In genomic region chr9:33260171-33260570, GRCm38 (mm10) we compare ENCODE assay signal across 8 mouse cellular contexts.
A peak's percentile ranks its signal among the peaks of the same experiment; 100 is the strongest.
DNase-seq lines count a peak whose midpoint lies in the region; ATAC-seq and TF ChIP-seq lines count a peak whose summit lies in the region.

No protein-coding gene starts in this region.

- H3K4me3 ChIP-seq in hindbrain, embryonic 16.5 days (ENCODE audit: low read length) = no peak overlapping the region
- no peak overlapping the region for H3K4me3 ChIP-seq in left cerebral cortex, adult 2 months
- no peak overlapping the region for H3K4me3 ChIP-seq in midbrain, embryonic 14.5 days (replicated peaks; ENCODE audit: low read depth, low read length)

- intact Hi-C loops in gastrocnemius, postnatal 14 days (cut with DNase I; ENCODE audit: low total_unique reads) = no loop called here
- intact Hi-C loops in left cerebral cortex, adult 2 months (cut with DNase I) = loop anchor here (1.0 to 10.0 kb wide), 5 partner anchors 452 to 1905 kb away; no protein-coding TSS in a partner anchor

- ATAC-seq in hindbrain, embryonic 16.5 days = peak; percentile 80; the same call in 1 of the 2 replicates
- ATAC-seq in midbrain, embryonic 14.5 days (ENCODE audit: low FRiP score, low TSS enrichment) = peak; percentile 58; the same call in 1 of the 2 replicates

- peak; percentile 87 for TF ChIP-seq CTCF in left cerebral cortex, adult 2 months (IDR thresholded peaks at IDR 0.05)

- no peak overlapping the region for H3K27ac ChIP-seq in hindbrain, embryonic 16.5 days (ENCODE audit: low read depth, low read length)
- H3K27ac ChIP-seq in left cerebral cortex, adult 2 months = no peak overlapping the region
- no peak overlapping the region for H3K27ac ChIP-seq in midbrain, embryonic 14.5 days (replicated peaks; ENCODE audit: low read depth, low read length)

- WGBS in hindbrain, embryonic 16.5 days = 27% methylated on average over 4 of the region's 4 CpGs
- WGBS in midbrain, embryonic 14.5 days = 32% methylated on average over 4 of the region's 4 CpGs

- H3K4me1 ChIP-seq in hindbrain, embryonic 16.5 days (ENCODE audit: control insufficient read depth, insufficient read depth, low read depth, low read length) = no peaks in the 10 kb centered on the region
- H3K4me1 ChIP-seq in midbrain, embryonic 14.5 days (ENCODE audit: control insufficient read depth, insufficient read depth, low read length) = 0 out of 2 replicates have a peak, but pooled peaks cover 4% of the 10 kb centered on the region

- H3K9ac ChIP-seq in hindbrain, embryonic 16.5 days (ENCODE audit: low read depth, low read length) = no peak overlapping the region
- no peak overlapping the region for H3K9ac ChIP-seq in midbrain, embryonic 14.5 days (replicated peaks; ENCODE audit: low read length)

- DNase-seq in gastrocnemius, postnatal 14 days = peak; percentile 40
- no peak for DNase-seq in gastrocnemius, adult 18-20 months (ENCODE audit: low spot score)
- peak; percentile 49 for DNase-seq in ZHBTc4 (ENCODE audit: low read depth, low spot score)
- peak; percentile 49 for DNase-seq in embryo, embryonic 11.5 days (ENCODE audit: low read depth, low spot score)
- DNase-seq in left cerebral cortex, adult 2 months (ENCODE audit: extremely low spot score in 1 of 2, low spot score in 2 of 2) = peak; percentile 54 to 66
- peak; percentile 84 for DNase-seq in midbrain, embryonic 14.5 days
- peak; percentile 29 for DNase-seq in telencephalon, adult 2 months (ENCODE audit: low read depth, low spot score)

- no peaks in the 10 kb centered on the region for H3K9me3 ChIP-seq in hindbrain, embryonic 16.5 days (ENCODE audit: control insufficient read depth, low read length)
- H3K9me3 ChIP-seq in midbrain, embryonic 14.5 days (ENCODE audit: control insufficient read depth, low read length) = no peaks in the 10 kb centered on the region

- H3K27me3 ChIP-seq in hindbrain, embryonic 16.5 days (replicated peaks; ENCODE audit: control insufficient read depth, insufficient read depth, low read length) = no peaks in the 10 kb centered on the region
- no peaks in the 10 kb centered on the region for H3K27me3 ChIP-seq in midbrain, embryonic 14.5 days (ENCODE audit: control insufficient read depth, insufficient read depth, low read length)

- H3K36me3 ChIP-seq in hindbrain, embryonic 16.5 days (ENCODE audit: control insufficient read depth, insufficient read depth, low read length) = no peaks in the 10 kb centered on the region
- H3K36me3 ChIP-seq in midbrain, embryonic 14.5 days (ENCODE audit: control insufficient read depth, insufficient read depth, low read length) = no peaks in the 10 kb centered on the region

- H3K4me2 ChIP-seq in hindbrain, embryonic 16.5 days (ENCODE audit: low read length) = no peak overlapping the region
- H3K4me2 ChIP-seq in midbrain, embryonic 14.5 days (ENCODE audit: low read length) = no peak overlapping the region
